7 mouse cellular contexts compared by ENCODE assay signal in the genomic region with DNA sequence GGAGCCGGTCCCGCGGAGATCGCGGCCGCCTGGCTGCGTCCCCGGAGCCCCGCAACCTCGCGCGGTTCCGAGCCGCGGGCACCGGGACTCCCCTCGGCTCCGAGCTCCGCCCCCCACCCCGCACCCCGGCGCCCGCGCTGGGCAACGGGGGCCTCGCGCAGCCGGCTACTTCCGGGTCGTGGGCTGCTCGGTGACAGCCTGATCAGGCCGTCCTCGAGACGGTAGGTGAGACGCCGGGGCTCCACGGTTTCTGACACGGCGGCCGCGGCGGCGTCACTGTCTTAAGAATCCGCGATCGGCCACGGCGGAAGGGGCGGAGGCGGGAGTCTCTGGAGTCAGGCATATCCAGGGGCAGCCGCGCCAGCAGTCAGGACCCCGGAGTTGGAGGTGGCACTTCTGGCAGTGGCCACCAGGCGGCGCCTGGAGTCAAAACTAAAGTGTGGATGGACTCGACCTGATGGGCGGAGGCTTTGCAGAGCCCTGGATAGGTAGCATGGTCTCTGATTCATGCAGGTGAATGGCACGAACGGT. TPM values are rescaled to one million over a fixed set of nuclear protein-coding genes. Genes with fewer than 3 reads are reported as not detected.
DNase-seq lines count a peak whose midpoint lies in the region; ATAC-seq lines count a peak whose summit lies in the region.

A gene (minus strand): TSS at position 278 of the 531 bp plus-strand sequence.

- H3K27me3 ChIP-seq in intestine, embryonic 16.5 days (replicated peaks; ENCODE audit: control insufficient read depth, insufficient read depth, low read length): no peaks in the 10 kb centered on the region
- H3K27me3 ChIP-seq in midbrain, embryonic 11.5 days (ENCODE audit: control insufficient read depth, insufficient read depth, low read length): peaks cover 1% of the 10 kb centered on the region; the same call in 1 of the 2 replicates

- H3K4me2 ChIP-seq in intestine, embryonic 16.5 days (ENCODE audit: low read depth, low read length): peak within 1 kb of the TSS; percentile 54
- peak within 1 kb of the TSS; percentile 88 for H3K4me2 ChIP-seq in midbrain, embryonic 11.5 days

- ATAC-seq in intestine, embryonic 16.5 days: peak; percentile 79
- ATAC-seq in midbrain, embryonic 11.5 days (ENCODE audit: low FRiP score): peak; percentile 77

- peak within 1 kb of the TSS; percentile 94 for H3K4me3 ChIP-seq in intestine, embryonic 16.5 days (ENCODE audit: low read length)
- H3K4me3 ChIP-seq in midbrain, embryonic 11.5 days (ENCODE audit: low read depth, low read length): peak within 1 kb of the TSS; percentile 98

- intact Hi-C loops in left cerebral cortex, postnatal 36 days (cut with DNase I): loop anchor here (2.0 to 10.0 kb wide), 7 partner anchors 29 to 379 kb away; a partner anchor contains a TSS

- H3K27ac ChIP-seq in intestine, embryonic 16.5 days (ENCODE audit: low read length): peak within 1 kb of the TSS; percentile 87
- peak within 1 kb of the TSS; percentile 73 for H3K27ac ChIP-seq in midbrain, embryonic 11.5 days (ENCODE audit: low read depth, low read length)

- WGBS in intestine, embryonic 16.5 days: under 1% methylated on average over 53 of the region's 59 CpGs
- 2% methylated on average over 57 of the region's 59 CpGs for WGBS in midbrain, embryonic 11.5 days

- peaks cover 9% of the 10 kb centered on the region; the same call in 1 of the 2 replicates for H3K36me3 ChIP-seq in intestine, embryonic 16.5 days (ENCODE audit: control insufficient read depth, insufficient read depth, low read length)
- peaks cover 12% of the 10 kb centered on the region; the same call in 1 of the 2 replicates for H3K36me3 ChIP-seq in midbrain, embryonic 11.5 days (ENCODE audit: control insufficient read depth, insufficient read depth, low read length)

- peak within 1 kb of the TSS; percentile 85 for H3K9ac ChIP-seq in intestine, embryonic 16.5 days (ENCODE audit: low read depth, low read length)
- peak within 1 kb of the TSS; percentile 87 for H3K9ac ChIP-seq in midbrain, embryonic 11.5 days (ENCODE audit: low read length)

- peaks cover 1% of the 10 kb centered on the region; the same call in 1 of the 2 replicates for H3K4me1 ChIP-seq in intestine, embryonic 16.5 days (ENCODE audit: control insufficient read depth, insufficient read depth, low read length)
- peaks cover 7% of the 10 kb centered on the region for H3K4me1 ChIP-seq in midbrain, embryonic 11.5 days (ENCODE audit: control insufficient read depth, insufficient read depth, low read length)

- H3K9me3 ChIP-seq in intestine, embryonic 16.5 days (ENCODE audit: control insufficient read depth, low read length): peaks cover 4% of the 10 kb centered on the region
- no peaks in the 10 kb centered on the region for H3K9me3 ChIP-seq in midbrain, embryonic 11.5 days (ENCODE audit: control insufficient read depth, low read length)

- DNase-seq in adrenal gland, adult 2 months: peak; percentile 95
- peak; percentile 88 for DNase-seq in embryo, embryonic 11.5 days (ENCODE audit: low read depth, low spot score)
- peak; percentile 94 to 96 for DNase-seq in gastrocnemius, postnatal 4 days (ENCODE audit: low spot score in 2 of 2)
- DNase-seq in left cerebral cortex, postnatal 36 days (ENCODE audit: low spot score in 2 of 2): peak; percentile 98 to 99
- DNase-seq in midbrain, embryonic 11.5 days (ENCODE audit: low spot score, missing footprints): peak; percentile 99
- DNase-seq in skeletal muscle tissue, adult 2 months (ENCODE audit: low read depth, low spot score): peak; percentile 87

RNA-seq across cellular contexts. Expression of the gene that starts here (rescaled TPM):
- 100 to 1,000 TPM; 106 to 144 TPM for total RNA-seq in adrenal gland, adult 2 months (2021)
- polyA plus RNA-seq in adrenal gland, adult 2 months (2012; rRNA removed): 61.5 and 68.0 TPM in 2 replicates
- 10 to 100 TPM; 52.7 to 54.7 TPM for total RNA-seq in gastrocnemius, postnatal 4 days (2021)
- polyA plus RNA-seq in intestine, embryonic 16.5 days (2015; fragmentation: Nextera tagmentation; extraction: Ambion mirVana): 20.9 and 53.6 TPM in 2 replicates
- 100 to 1,000 TPM; 134 to 147 TPM for total RNA-seq in left cerebral cortex, postnatal 36 days (2021)
- polyA plus RNA-seq in midbrain, embryonic 11.5 days (2014; fragmentation: Nextera tagmentation; extraction: Ambion mirVana): 49.0 and 50.3 TPM in 2 replicates

Comparison
In these comparisons a context has a peak if more than half of its experiments do, and no peak if none do; other contexts are left out.
1. Peak in every context shown above with its lines: DNase-seq, ATAC-seq, H3K4me3 ChIP-seq and H3K27ac ChIP-seq.